Mouse (Mus musculus) kidney, adult 2 months (tissue): ENCODE results near the gene Ykt6. TPM values are rescaled to one million over a fixed set of nuclear protein-coding genes. Genes with fewer than 3 reads are reported as not detected.
"Not testable (repeated sequence)": the region's sequence is repeated elsewhere in the genome, so short reads cannot be mapped to it uniquely, and the experiment has no call there.

ENCODE experiments used
- DNase-seq: peaks from one replicate; pipeline ENCODE4 v3.0.0; 2021
- H3K27ac ChIP-seq: fragments of 200-500 bp; 2 replicates; pipeline ENCODE4 v1.5.1; 2012; ENCODE audit warnings: low read depth, low read length, control low read depth, inconsistent platforms; ENCODE audit not compliant: insufficient read depth
- H3K27me3 ChIP-seq: fragments of 200-500 bp; replicated peaks from 2 replicates; pipeline ENCODE4 v1.6.1; 2012; ENCODE audit warnings: mild to moderate bottlenecking, moderate library complexity, low read length, inconsistent platforms; ENCODE audit not compliant: control insufficient read depth, insufficient read depth
- H3K36me3 ChIP-seq: fragments of 200-500 bp; 2 replicates; pipeline ENCODE4 v1.6.1; 2012; ENCODE audit warnings: mild to moderate bottlenecking, moderate library complexity, low read length, inconsistent platforms; ENCODE audit not compliant: control insufficient read depth, insufficient read depth
- H3K4me1 ChIP-seq: fragments of 200-500 bp; 2 replicates; pipeline ENCODE4 v1.6.1; 2011; ENCODE audit warnings: low read length; ENCODE audit not compliant: control insufficient read depth, insufficient read depth
- H3K4me3 ChIP-seq: fragments of 200-500 bp; 2 replicates; pipeline ENCODE4 v1.5.1; 2011; ENCODE audit warnings: mild to moderate bottlenecking, low read depth, low read length, control low read depth; ENCODE audit not compliant: insufficient read depth
- CTCF ChIP-seq: fragments of 200-500 bp; conservative IDR thresholded peaks from 2 replicates; pipeline ENCODE4 v1.5.1; 2011; ENCODE audit warnings: low read depth, mild to moderate bottlenecking, control low read depth, low read length, moderate library complexity, mixed read lengths; ENCODE audit not compliant: insufficient read depth, insufficient read length
- POLR2A ChIP-seq: fragments of 200-500 bp; IDR thresholded peaks from one replicate; pipeline ENCODE4 v1.6.1; 2011; ENCODE audit warnings: low read depth, low read length, control low read depth
- WGBS: fragments of 180-500 bp; shearing (Covaris S2); methylation state at CpG from one replicate; pipeline ENCODE4 v1.1.7; 2018; 5-methylcytosine and 5-hydroxymethylcytosine counted together
- polyA plus RNA-seq: library from polyadenylated mRNA; depleted of rRNA; stranded (reverse); fragments of >200 nt; gene quantifications from 2 replicates; pipeline ENCODE4 v1.2.3, GENCODE M21; 2012

The Ykt6 gene
- polyA plus RNA-seq, 1 experiment = 60.4 TPM

- WGBS = 82% methylated on average over 9 of the region's 9 CpGs
- Histone ChIP-seq H3K4me3 (no peak overlapping the region), H3K36me3 (no peaks in the 10 kb centered on the region), H3K27ac (no peak overlapping the region), H3K4me1 (peaks cover 33% of the 10 kb centered on the region), H3K27me3 (no peaks in the 10 kb centered on the region)
- TF ChIP-seq CTCF (no peak), POLR2A (no peak)
- DNase-seq = no peak
Observed at GRCm38 (mm10) chr11:6001981-6002649, 46.6 kb downstream of the Ykt6 start.

- TF ChIP-seq CTCF = peak; percentile 38
- TF ChIP-seq POLR2A = no peak
- WGBS = 53% methylated on average over 2 of the region's 2 CpGs
- Histone ChIP-seq H3K4me3 (no peak overlapping the region), H3K27ac (no peak overlapping the region), H3K4me1 (peaks cover 33% of the 10 kb centered on the region), H3K27me3 (no peaks in the 10 kb centered on the region), H3K36me3 (no peaks in the 10 kb centered on the region)
- peak; percentile 25 for DNase-seq
Observed at GRCm38 (mm10) chr11:6003046-6003639, 47.6 kb downstream of the Ykt6 start.

GRCm38 (mm10) chr11:6005374-6006043, 50.0 kb downstream of the Ykt6 start:
- not testable (repeated sequence) for H3K4me3 ChIP-seq, H3K36me3 ChIP-seq, H3K27me3 ChIP-seq, DNase-seq
- 6% methylated on average over 1 of the region's 4 CpGs for WGBS
- Histone ChIP-seq H3K4me1 (peaks cover 26% of the 10 kb centered on the region), H3K27ac (peak overlapping the region; percentile 61)

- Histone ChIP-seq H3K27ac (peak overlapping the region; percentile 51), H3K4me3 (peak overlapping the region; percentile 45), H3K4me1 (peaks cover 20% of the 10 kb centered on the region; the same call in 1 of the 2 replicates)
- not testable (repeated sequence) for H3K27me3 ChIP-seq, H3K36me3 ChIP-seq, DNase-seq
- 1% methylated on average over 42 of the region's 44 CpGs for WGBS
Observed at GRCm38 (mm10) chr11:6006351-6007009, 51.0 kb downstream of the Ykt6 start.

- H3K4me3 ChIP-seq = peak overlapping the region; percentile 65
- H3K27me3 ChIP-seq, DNase-seq, H3K36me3 ChIP-seq: not testable (repeated sequence)
- WGBS = 4% methylated on average over 26 of the region's 49 CpGs
- peaks cover 20% of the 10 kb centered on the region; the same call in 1 of the 2 replicates for H3K4me1 ChIP-seq
- peak overlapping the region; percentile 81 for H3K27ac ChIP-seq
Observed at GRCm38 (mm10) chr11:6007010-6007778, 51.7 kb downstream of the Ykt6 start.

- not testable (repeated sequence) for H3K36me3 ChIP-seq, H3K27me3 ChIP-seq, DNase-seq
- H3K4me3 ChIP-seq = peak overlapping the region; percentile 65
- peak overlapping the region; percentile 81 for H3K27ac ChIP-seq
- WGBS = 31% methylated on average over 12 of the region's 13 CpGs
- peaks cover 18% of the 10 kb centered on the region; the same call in 1 of the 2 replicates for H3K4me1 ChIP-seq
Observed at GRCm38 (mm10) chr11:6007779-6008128, 52.3 kb downstream of the Ykt6 start.

- not testable (repeated sequence) for H3K27ac ChIP-seq, H3K36me3 ChIP-seq, H3K4me3 ChIP-seq, H3K27me3 ChIP-seq, DNase-seq, H3K4me1 ChIP-seq
- 82% methylated on average over 3 of the region's 18 CpGs for WGBS
Observed at GRCm38 (mm10) chr11:6010751-6011482, 55.4 kb downstream of the Ykt6 start.
